Mouse (Mus musculus) gastrocnemius, adult 18-20 months (tissue): ENCODE data around the gene Lyrm1. TPM values are rescaled to one million over a fixed set of nuclear protein-coding genes. Genes with fewer than 3 reads are reported as not detected.
A peak's percentile ranks its signal among the peaks of the same experiment; 100 is the strongest.

Experiments
- DNase-seq: peaks from one replicate; pipeline ENCODE4 v3.0.0; 2021; ENCODE audit warnings: low spot score
- total RNA-seq, 2 experiments: library from RNA; stranded (reverse); gene quantifications; 2 replicates each; pipeline ENCODE4 v1.2.3; 2021

Gene Lyrm1
- total RNA-seq, 2 experiments from 2014 or later, result 11.3 to 12.5 TPM

DNA sequence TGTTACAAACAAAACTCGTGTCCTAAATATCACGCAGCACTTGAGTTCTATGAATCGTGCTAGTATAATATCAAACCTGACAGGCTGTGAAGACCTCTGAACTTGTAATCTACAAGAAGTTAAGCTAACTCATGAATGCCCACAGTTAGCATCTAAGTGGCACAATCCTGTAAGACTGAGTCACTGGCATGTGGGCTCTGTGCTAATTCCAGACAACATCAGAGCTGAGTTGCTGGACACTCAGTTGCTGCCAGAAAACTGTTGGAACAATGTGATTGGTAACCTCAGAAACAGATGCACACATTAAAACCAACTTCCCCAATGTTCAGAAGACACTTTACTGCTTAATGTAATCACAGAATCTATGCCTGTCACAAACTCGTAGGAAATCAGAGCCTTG is 7.8 kb upstream of the Lyrm1 start:
- peak; percentile 10 for DNase-seq

DNA sequence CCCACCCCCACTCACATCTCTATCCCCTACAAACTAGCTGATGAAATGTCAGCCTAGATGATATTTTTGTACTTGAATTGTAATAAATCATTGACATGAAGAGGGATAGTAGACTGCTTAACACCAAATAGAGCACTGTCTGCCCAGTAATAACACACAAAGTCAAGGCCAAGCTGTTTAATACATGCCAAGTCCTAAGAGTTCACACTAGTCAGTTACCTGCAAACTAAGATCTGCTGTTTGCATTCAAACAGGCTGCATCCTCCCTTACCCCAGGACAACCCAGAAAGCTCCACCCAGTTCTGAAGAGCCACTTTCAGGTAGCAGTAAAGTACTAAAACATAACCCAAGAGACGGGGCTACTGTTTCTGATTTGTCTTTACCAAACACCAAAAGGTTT is 3.5 kb upstream of the Lyrm1 start:
- DNase-seq, result no peak

DNA sequence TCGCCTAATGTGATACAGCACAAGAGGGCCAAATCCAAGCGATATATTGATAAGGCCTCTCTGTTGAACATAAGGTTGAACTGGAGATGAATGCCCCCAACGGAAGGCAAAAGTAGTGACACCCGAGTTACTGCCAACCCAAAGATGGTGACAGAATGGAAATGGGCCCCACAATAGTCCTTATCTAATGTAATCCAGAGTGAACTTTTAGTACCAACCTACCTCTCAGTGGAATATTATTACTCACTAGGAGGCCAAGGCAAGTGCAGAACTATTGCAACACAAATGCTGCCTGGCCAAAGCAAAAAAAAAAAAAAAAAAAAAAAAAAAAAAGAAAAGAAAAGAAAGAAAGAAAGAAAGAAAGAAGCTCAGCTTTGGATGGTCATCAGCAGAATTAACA is 2.9 kb upstream of the Lyrm1 start:
- no peak for DNase-seq

DNA sequence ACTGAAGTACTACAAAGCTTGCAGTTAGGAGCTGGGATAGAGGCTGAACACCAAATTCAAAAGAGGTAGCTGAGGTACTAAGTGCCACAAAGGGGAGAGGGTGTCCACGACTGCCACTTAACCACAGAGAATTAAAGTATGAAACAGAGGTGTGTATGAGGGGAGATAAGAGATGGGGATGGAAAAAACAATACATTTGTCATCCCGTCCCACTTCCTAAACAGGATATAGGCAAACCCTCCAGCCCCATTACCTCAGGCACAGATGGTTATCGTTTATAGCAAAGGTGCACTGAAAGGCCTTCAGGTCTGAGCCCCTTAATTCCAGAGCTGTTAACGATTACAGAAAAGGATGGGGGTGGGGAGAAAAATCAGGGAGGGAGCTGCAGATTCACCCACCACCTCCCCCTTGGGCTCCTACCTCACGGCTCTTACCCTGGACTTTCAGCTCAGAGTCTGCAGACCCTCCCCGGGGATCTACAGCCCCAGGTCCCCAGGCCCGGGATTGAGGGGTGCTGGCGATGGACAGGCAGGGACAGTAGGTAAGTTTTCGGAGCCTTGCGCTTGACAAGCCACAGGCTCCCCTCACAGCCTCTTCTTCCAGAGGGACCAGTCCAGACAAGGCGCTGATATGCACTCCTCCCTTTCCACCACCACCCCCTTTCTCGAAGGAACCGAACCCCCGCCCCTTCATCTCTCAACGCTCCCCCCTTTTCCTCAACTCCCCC is 680 bp upstream of the Lyrm1 start:
- DNase-seq, result no peak

DNA sequence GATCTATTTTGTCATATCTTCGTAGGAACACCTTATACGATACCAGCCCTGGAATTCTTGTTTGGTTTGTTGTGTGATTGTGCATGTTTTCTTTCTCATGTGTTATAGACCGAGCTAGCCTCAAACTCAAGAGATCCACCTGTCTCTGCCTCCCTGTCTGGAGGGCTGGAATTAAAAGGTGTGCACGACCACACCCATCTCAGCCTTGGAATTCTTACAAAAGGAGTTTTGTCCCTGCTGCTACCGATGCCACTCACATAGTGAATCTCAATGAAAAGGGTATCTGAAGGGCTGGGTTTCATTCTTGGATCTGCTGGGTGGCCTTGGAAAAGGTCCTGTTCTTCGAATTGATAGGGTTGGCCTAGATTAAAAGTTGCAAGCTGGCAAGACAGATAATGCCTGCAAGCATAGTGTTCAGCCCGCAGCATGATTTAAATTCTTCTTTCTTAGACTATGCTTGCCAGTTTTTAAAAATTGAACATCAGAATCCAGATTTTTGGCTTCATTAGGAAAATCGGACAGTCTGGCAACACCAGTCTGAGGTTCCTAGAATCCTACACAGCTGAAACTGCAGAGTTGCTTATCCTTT is 2.0 kb downstream of the Lyrm1 start:
- DNase-seq, result peak; percentile 15

DNA sequence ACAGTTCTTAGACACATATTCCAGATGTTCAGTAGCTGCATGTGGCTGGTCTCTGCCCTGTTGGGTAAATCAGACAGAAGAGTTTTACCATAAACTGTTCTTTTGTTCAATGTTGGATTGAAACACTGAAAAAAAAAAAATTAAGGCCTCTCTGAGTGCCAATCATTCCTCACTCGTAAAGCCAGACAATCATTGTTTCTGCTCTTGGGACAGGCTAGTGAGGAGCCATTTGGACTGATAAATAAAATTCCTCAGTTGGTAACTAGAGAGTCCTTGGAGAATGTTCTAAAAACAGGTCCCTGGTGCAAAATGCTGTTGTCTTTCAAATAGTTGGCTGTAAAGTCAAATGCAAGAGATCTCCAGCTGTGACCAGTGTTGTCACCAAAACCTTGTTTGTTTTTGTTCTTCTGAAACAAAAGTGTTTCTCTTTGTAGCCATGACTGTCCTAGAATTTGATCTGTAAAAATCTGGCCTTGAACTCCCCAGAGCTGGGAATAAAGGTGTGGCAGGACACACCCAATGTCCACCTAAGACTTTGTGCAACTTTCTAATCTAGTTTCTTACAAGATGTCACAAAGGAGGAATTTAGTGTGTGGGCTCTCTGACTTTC is 2.7 kb downstream of the Lyrm1 start:
- peak; percentile 20 for DNase-seq

DNA sequence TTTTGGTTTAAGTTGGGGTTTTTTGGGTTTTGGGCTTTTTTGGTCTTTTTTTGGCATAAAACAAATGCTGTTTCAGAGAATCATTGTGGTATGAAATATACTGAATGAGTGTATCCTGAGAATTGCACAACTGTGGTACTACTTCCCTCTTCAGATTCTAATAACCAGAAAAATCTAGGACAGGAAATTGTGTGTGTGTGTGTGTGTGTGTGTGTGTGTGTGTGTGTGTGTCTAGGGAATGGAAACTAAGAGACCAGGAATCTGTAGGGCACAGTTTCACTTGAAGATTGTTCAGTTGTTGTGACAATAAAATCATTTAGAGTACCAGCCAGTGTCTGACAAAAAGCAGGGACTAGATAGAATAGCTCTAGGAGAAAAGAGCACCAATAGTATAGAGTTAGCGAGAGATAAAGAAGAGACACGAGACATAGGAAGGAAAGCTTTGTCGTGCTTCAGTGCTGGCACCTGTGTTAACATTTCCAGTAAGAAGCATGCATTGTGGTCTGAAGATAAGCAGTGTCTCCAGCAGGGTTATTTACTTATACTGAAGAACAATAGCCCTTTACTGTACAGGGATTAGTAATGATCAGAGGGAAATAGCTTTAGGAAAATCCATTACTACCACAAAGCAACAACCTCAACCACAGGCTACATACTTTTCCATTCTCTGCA is 3.9 kb downstream of the Lyrm1 start:
- DNase-seq, result no peak

DNA sequence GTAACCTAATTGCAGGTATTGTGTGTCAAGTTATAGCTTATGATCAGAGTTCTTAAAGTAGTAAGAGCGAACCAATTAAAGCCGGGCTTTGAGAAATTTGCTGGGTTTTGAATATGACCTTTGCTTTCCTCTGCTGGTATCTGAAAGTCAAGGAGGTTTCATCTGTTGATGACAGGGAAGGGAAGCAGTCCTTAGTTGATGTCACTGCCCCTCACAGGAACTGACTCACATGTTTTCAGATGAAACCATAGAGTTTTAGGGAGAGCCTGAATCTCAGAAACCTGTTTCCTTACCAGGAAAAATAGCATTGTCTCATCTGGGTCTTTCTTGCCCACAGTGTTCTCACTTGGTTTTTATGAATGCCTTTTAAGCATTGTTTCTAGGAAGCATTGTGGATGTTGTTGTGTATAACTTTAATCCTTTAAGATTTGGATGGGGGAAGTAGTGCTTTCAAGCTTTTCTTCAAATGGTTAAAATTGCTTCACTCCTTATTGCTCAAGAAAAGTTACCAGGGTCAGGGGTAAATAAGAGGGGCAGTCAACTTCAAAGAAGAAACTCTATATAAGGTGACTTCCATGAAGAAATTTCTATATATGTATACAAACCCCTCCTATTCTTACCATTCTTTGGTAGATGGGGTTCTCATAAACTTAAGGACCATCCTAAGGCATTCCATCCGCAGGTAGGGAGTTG is 11.0 kb downstream of the Lyrm1 start:
- DNase-seq, result no peak

DNA sequence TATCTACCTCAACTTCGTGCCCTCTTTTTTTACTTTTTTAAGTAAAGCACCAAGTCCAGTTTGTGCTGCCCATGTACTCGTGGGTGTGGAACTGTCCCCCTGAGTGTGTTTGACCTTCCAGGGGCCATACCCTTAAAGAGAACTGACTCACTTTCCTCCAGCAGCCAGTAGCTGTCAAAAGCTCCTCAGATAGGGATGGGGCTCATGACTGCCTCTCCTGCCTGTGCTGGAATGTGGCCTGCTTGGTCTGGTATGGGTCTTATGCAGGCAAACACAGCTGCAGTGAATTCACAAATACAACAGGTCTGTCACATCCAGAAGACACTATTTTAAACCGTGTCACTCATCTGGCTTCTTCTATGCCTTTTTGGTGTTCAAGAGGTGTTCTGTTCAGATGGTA is 16.1 kb downstream of the Lyrm1 start:
- DNase-seq, result no peak

DNA sequence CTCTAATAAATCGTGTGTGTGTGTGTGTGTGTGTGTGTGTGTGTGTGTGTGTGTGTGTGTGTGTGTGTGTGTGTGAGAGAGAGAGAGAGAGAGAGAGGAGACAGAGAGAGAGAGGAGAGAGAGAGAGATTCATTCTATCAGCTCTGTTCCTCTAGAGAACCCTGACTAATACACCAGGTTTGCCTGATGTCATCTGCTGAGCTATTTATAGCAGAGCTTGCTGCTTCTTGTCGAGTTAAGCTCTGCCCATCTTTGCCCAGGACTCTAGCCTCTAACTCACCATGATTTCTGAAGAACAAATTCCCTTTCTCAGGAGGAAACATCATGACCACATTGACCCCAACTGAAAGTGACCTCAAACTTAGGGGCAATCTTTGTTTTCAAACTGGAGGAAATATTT is 24.8 kb downstream of the Lyrm1 start:
- DNase-seq, result peak; percentile 43

DNA sequence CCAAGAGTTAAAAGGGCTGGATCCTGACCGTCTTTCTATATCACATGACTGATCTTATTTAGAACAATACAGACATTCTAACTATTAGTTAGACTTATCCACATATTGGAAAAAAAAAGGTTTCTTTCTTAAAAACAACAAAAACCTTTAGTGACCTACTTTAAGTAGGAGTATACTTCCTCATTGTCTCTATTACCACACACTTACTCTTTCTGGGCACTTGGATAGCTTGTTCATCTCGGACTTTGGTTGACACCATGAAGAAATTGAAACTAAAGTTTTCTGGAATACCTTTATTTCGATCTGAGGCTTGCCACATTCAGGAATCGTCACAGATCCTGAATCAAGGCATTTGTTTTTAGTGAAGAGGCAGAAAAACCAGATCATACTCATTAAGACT is 25.4 kb downstream of the Lyrm1 start:
- DNase-seq, result no peak

DNA sequence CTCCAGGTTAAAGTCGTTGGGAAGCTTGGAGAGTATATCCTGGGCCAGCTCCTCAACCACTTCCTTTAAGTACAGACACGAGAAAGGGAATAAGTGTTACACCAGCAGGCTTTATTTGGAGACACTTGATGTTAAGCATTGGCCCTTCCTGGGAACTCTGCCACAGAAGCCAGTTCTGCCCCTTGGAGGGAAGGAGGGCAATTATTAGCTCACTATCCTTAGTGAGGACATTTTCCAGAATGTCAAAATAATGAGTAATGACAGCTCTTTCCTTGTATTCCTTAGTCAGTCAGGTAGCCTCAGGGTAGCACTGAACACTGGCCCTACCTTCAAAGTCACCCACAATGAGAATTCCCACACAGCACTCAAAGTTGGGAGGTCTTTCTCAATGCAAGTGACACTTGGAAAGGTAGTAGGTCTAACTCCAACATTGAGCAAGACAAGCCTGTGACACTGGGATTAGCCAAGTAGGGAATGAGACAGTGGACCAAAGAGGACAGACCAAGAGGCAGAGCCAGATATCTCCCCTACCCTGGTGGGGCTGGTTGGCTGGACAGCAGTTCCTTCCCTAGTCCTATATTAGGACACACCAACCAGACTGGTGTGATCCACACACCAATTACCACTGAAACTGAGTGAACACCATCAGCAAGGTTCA is 33.3 kb downstream of the Lyrm1 start:
- DNase-seq, result no peak

DNA sequence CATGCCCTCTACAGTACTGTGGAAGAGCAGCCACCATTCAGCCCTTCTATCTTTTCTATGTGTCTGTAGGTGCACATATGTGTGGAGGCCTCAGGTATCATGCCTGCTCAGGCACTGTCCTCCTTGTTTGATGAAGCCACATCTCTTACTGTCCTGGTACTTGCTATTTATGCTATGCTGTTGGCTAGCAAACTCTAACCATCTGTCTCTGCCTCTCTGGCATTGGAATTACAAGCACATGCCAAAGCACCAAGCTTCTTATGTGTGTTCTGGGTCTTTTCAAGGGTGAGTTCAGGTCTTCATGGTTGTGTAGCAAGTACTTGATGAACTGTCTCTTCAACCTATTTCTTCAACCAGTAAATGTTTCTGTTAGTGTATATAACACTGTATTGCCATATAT is 40.7 kb downstream of the Lyrm1 start:
- no peak for DNase-seq

DNA sequence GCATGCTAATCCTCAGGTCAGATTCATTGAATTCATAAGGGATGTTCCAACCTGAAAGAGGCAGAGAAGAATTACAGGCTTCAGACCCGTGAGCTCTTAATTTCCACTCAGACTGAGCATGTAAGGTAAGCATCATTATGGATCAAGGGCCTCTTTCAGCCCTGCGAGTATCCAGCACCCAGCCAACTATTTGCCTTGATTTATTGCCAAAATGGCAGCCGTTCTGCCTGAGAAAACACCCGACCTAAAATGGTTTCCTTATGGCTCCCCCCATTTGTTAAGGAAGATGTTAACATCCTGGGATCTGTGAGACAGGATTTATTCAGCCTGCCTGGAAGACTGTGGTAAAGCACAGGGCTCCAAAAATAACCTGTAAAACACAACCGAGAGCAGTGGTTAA is 41.4 kb downstream of the Lyrm1 start:
- DNase-seq, result no peak

DNA sequence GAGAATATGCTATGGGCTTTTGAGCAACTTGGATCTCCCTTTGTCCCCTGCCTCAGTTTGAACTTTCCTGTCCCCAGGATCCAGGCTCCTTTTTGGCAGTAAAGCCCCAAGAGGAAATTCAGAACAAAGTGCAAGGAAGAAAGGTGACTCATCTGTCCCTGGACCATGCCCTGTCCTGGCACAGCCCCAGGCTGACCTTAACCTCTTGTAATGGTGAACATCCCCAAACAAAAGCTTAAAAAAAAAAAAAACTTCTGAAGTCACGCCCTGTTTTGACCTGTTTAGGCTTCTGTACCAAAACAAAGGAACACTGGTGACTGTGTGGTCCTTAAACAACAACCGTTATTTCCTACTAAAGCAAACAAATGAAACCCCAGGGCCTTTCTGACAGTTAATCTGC is 45.9 kb downstream of the Lyrm1 start:
- peak; percentile 44 for DNase-seq

DNA sequence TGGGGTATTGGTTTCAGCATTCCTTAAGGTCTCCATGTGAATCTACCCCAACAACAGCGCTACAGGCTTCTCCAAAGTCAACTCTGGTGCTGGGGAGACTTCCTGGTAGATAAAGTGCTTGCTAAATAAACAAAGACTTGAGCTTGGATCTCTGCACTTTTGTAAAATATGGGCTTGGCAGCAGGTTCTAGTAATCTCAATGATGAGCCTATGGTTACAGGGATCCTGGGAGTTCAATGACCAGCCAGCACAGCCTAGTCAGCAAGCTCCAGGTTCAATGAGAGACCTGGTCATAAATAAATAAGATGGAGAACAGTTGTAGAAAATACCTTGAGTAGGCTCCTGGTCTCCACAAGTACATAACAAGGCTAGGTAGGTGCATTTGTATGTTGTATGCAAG is 58.4 kb downstream of the Lyrm1 start:
- DNase-seq, result no peak

DNA sequence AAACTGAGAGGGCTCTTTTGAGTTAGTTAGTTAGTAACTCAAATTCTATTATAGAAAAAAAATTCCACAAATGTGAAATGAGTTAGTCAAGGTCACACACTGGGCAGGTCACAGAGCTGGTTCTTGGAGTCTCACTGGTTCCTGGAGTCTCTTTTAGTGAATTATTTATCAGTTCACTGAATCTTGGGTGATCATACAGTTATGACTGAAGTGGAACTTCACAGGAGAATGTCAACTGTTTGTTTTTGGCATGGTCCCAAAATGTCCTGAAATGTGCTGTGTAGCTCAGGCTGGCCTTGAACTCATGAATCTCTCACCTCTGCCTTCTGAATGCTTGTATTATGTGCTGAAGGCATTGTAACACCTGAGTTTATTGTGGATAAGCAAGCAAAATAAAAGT is 61.8 kb downstream of the Lyrm1 start:
- no peak for DNase-seq

DNA sequence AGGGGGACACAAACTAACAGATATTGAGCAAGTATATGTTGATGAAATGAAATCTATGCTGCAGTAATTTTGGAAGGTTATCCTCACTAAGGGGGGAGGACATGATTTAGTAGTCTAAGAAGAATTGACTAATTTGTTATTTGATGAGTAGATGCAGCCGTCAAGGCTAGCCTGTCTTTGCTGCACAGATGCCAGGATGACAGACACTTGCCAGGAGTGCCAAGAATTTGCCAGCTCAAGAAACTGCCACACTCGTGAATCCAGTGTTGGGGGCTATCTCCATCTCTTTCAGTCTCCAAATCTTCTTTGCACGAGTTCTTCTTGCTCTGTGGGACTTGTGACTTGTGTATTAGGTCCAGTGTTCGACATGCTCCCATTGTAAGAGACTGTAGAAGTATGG is 63.4 kb downstream of the Lyrm1 start:
- no peak for DNase-seq

DNA sequence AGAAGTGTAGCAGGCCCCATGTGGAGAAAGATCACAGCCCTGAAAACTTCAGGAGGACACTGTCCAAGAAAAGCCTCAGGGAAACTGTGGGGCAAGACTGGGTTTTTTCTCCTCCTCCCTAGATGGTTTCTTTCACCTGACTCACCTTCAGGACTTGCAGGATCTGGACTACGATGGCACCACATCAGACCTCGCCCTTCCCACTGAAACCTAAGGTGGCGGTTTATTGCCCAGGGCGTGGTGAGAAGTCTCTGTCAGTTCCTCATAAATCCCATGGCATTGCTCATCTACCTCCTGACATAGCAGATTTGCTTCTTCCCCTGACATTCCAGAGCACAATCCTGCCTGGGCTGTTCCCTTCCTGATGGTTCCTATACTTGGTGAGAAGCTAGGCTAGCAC is 63.8 kb downstream of the Lyrm1 start:
- no peak for DNase-seq

DNA sequence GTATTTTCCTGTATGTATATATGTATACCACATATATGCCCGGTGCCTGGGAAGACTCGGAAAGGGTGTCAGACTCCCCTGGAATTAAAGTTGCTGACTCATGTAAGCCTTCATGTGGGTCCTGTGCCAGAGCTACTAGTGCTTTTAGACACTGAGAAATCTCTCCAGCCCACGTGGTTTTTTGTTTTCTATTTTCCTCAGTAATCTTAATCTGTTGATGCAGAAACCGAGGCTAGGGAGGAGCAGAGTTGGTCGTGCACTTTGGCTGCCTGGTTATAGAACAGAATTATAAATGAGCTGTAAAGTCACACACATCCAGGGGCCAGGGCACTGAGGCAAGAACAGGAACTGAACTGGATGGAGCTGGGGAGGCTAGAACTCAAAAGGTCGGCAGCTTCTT is 64.3 kb downstream of the Lyrm1 start:
- DNase-seq, result peak; percentile 49

DNA sequence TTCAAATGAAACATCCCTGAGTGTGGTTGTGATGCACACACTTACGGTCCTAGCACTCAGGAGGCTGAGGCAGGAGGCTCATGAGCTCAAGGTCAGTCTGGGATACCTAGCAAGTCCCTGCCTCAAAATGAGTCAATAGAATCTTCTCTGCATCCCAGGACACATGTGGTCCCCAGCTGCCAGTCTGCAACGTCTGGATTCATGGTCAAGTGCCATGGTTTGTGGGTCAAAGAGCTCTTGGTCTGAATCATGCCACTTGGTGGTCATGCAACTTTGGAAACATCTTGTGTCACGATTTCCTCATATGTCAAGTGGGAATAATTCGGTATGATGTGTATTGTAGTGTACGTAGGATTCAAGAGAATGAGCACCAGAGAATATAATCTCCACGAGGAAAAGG is 64.9 kb downstream of the Lyrm1 start:
- no peak for DNase-seq

DNA sequence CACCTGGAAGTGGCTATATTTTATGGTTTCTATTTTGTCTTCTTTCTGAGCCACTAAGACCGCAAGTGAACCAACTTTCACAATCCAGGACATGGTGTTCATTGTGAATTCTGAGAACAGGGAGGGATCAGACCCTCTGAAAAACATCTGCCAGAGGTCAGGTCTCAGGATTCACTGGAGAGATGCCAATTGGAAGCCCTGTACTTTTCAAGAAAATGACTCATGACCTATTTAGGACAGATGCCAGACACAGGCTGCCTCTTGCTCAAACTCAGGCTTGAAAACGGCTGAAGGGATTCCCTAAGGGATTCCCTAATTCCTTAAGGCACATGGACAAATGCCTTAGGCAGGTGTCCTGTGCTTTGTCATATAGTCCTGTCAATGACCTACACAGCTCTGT is 65.4 kb downstream of the Lyrm1 start:
- DNase-seq, result peak; percentile 91
